Mouse (Mus musculus) C2C12 (cell line): Measurements from ENCODE around the gene Emilin3. TPM values are rescaled to one million over a fixed set of nuclear protein-coding genes. Genes with fewer than 3 reads are reported as not detected.

Experiments
- H3K27me3 ChIP-seq: one replicate; pipeline ENCODE4 v1.6.1; 2011; ENCODE audit not compliant: control insufficient read depth, insufficient read depth, insufficient read length
- H3K36me3 ChIP-seq: one replicate; pipeline ENCODE4 v1.6.1; 2011; ENCODE audit not compliant: control insufficient read depth, insufficient read depth
- H3K4me3 ChIP-seq: one replicate; pipeline ENCODE4 v1.5.1; 2011; ENCODE audit warnings: mild to moderate bottlenecking, control low read depth; ENCODE audit not compliant: poor library complexity, insufficient read depth, severe bottlenecking
- H3K79me2 ChIP-seq: one replicate; pipeline ENCODE4 v1.6.1; 2011; ENCODE audit not compliant: control insufficient read depth, insufficient read depth
- H3K79me3 ChIP-seq: one replicate; pipeline ENCODE4 v1.6.1; 2011; ENCODE audit warnings: low read depth, control low read depth
- H3ac ChIP-seq: one replicate; pipeline ENCODE3; 2011; ENCODE audit warnings: low read depth; ENCODE audit not compliant: control insufficient read depth, insufficient read length
- CEBPB ChIP-seq: IDR thresholded peaks from one replicate; pipeline ENCODE4 v1.6.1; 2011; ENCODE audit warnings: low read depth, mild to moderate bottlenecking, control low read depth, moderate library complexity
- CTCF ChIP-seq: IDR thresholded peaks from one replicate; pipeline ENCODE4 v1.5.1; 2011; ENCODE audit not compliant: control insufficient read depth, insufficient read depth, insufficient read length
- FOSL1 ChIP-seq: IDR thresholded peaks from one replicate; pipeline ENCODE4 v1.8.0; 2011; ENCODE audit warnings: mild to moderate bottlenecking, low read length; ENCODE audit not compliant: poor library complexity, insufficient read depth, severe bottlenecking
- MAX ChIP-seq: IDR thresholded peaks from one replicate; pipeline ENCODE4 v1.6.1; 2011; ENCODE audit warnings: mild to moderate bottlenecking, control low read depth
- MYOD1 ChIP-seq: IDR thresholded peaks from one replicate; pipeline ENCODE4 v1.6.1; 2011; ENCODE audit warnings: low read depth; ENCODE audit not compliant: control insufficient read depth, insufficient read length
- MYOG ChIP-seq: IDR thresholded peaks from one replicate; pipeline ENCODE4 v1.6.1; 2011; ENCODE audit not compliant: control insufficient read depth, insufficient read length; ENCODE audit errors: extremely low read depth
- USF1 ChIP-seq: IDR thresholded peaks from one replicate; pipeline ENCODE4 v1.6.1; 2011; ENCODE audit warnings: low read depth, mild to moderate bottlenecking, control low read depth, moderate library complexity
- polyA plus RNA-seq: library from polyadenylated mRNA; unstranded; fragments of >200 nt; fragmentation: generic; extraction: Trizol; gene quantifications from one replicate; pipeline ENCODE4 v1.2.1, GENCODE M21; 2012; ENCODE audit warnings: missing spikeins

Gene Emilin3
- polyA plus RNA-seq, 1 experiment, result 0.02 TPM

- no peak overlapping the region for H3K4me3 ChIP-seq
- H3K79me2 ChIP-seq, result no peaks in the 10 kb centered on the region
- H3K36me3 ChIP-seq, result no peaks in the 10 kb centered on the region
- H3K27me3 ChIP-seq, result no peaks in the 10 kb centered on the region
- no peak overlapping the region for H3ac ChIP-seq
- no peaks in the 10 kb centered on the region for H3K79me3 ChIP-seq
- TF ChIP-seq FOSL1 (no peak), MYOD1 (no peak), MAX (no peak), CTCF (no peak), USF1 (no peak), MYOG (no peak), CEBPB (no peak)
These were observed 19.2 kb upstream of the Emilin3 start for GRCm38 (mm10) chr2:160931378-160931777.

DNA sequence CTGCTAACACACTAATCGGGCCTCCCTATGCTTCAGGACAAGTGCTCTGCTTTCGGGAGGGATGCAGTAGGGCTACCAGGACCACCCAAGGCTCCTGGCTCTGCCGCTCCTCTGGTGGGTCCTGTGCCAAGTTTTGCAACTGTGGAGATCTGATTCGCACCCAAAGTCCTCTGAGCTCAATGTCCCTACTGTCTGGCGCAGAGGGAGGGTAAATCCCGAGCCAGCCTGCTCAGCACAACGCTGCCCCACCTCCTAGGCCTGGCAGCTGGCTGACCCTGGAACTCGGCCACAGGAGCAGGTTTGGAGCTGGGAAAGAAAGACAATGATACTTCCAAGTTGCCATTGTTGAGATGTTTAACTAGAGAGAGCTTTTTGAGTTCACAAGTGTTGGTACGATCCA, 13.1 kb upstream of the Emilin3 start:
- Histone ChIP-seq H3K36me3 (no peaks in the 10 kb centered on the region), H3ac (no peak overlapping the region), H3K79me2 (no peaks in the 10 kb centered on the region), H3K27me3 (no peaks in the 10 kb centered on the region), H3K79me3 (no peaks in the 10 kb centered on the region), H3K4me3 (no peak overlapping the region)
- TF ChIP-seq MYOG (no peak), MAX (no peak), FOSL1 (no peak), CEBPB (no peak), CTCF (no peak), USF1 (no peak), MYOD1 (no peak)

DNA sequence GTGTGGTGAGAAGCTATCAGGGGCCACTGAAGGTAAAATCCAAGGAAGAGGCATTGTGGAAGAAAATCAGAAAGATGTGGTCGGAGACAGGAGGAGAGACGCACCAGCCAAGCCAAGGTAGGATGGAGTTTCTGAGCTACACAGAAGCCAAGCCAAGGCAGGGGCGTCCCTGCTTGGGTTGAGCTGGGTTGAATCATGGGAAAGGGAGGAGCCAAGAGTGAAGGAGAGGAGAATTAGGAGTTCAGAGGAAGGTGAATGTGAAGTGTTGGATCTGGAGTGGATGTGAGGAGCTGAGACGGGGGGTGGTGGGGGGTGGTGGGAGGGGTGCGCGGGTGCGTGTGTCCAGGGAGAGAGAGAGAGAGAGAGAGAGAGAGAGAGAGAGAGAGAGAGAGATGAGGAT, 9.2 kb upstream of the Emilin3 start:
- no peak overlapping the region for H3ac ChIP-seq
- H3K27me3 ChIP-seq, result no peaks in the 10 kb centered on the region
- no peaks in the 10 kb centered on the region for H3K36me3 ChIP-seq
- H3K4me3 ChIP-seq, result no peak overlapping the region
- TF ChIP-seq MYOG (no peak), CEBPB (no peak), USF1 (no peak), CTCF (no peak), FOSL1 (no peak), MAX (no peak), MYOD1 (no peak)
- H3K79me2 ChIP-seq, result no peaks in the 10 kb centered on the region
- H3K79me3 ChIP-seq, result no peaks in the 10 kb centered on the region

- TF ChIP-seq MYOG (no peak), FOSL1 (no peak), CTCF (no peak)
- peaks cover 3% of the 10 kb centered on the region for H3K27me3 ChIP-seq
- H3K4me3 ChIP-seq, result no peak overlapping the region
These were observed 6.7 kb upstream of the Emilin3 start for GRCm38 (mm10) chr2:160918930-160919215.

GRCm38 (mm10) chr2:160918154-160918929, 6.2 kb upstream of the Emilin3 start:
- no peak for TF ChIP-seq CTCF
- TF ChIP-seq MYOG, result no peak
- TF ChIP-seq CEBPB, result no peak
- TF ChIP-seq MAX, result no peak
- TF ChIP-seq FOSL1, result no peak
- no peak for TF ChIP-seq MYOD1
- no peak for TF ChIP-seq USF1
- no peaks in the 10 kb centered on the region for H3K79me2 ChIP-seq
- no peaks in the 10 kb centered on the region for H3K79me3 ChIP-seq
- H3K27me3 ChIP-seq, result peaks cover 3% of the 10 kb centered on the region
- no peak overlapping the region for H3ac ChIP-seq
- no peaks in the 10 kb centered on the region for H3K36me3 ChIP-seq
- no peak overlapping the region for H3K4me3 ChIP-seq

More at GRCm38 (mm10) chr2:160918930-160919215, 6.7 kb upstream of the Emilin3 start:
- no peaks in the 10 kb centered on the region for H3K79me2 ChIP-seq
- no peak overlapping the region for H3ac ChIP-seq
- H3K36me3 ChIP-seq, result no peaks in the 10 kb centered on the region
- H3K79me3 ChIP-seq, result no peaks in the 10 kb centered on the region

DNA sequence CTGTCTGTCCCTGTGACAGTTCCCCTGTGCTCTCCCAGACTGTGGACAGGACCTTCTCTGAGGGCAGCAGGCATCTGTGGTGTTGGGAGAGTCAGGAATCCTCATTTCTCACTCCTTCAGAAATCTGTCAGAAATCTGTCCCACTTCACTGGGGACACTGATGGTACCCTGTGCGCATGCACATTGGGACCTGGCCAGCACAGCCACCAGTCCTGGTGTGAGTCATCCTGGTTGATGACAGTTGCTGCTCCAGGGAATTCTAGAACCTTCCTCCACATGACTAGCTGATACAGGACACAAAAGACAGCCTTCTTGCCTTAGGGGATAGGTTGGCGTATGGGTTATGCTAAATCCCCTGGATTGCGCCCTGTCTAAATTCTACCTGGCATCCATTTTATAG, 5.2 kb upstream of the Emilin3 start:
- H3K4me3 ChIP-seq, result no peak overlapping the region
- no peaks in the 10 kb centered on the region for H3K36me3 ChIP-seq
- peaks cover 7% of the 10 kb centered on the region for H3K27me3 ChIP-seq
- H3K79me3 ChIP-seq, result no peaks in the 10 kb centered on the region
- no peaks in the 10 kb centered on the region for H3K79me2 ChIP-seq
- TF ChIP-seq MAX, result no peak
- no peak for TF ChIP-seq CEBPB
- no peak overlapping the region for H3ac ChIP-seq
